Comparison of ENCODE assay signal across 7 mouse cellular contexts in genomic region chr11:3314148-3314547, GRCm38 (mm10). TPM values are rescaled to one million over a fixed set of nuclear protein-coding genes. Genes with fewer than 3 reads are reported as not detected.
DNase-seq lines count a peak whose midpoint lies in the region; ATAC-seq lines count a peak whose summit lies in the region.

No protein-coding gene starts in this region.

- H3K9ac ChIP-seq in embryonic facial prominence, embryonic 14.5 days (ENCODE audit: low read depth, low read length): no peak overlapping the region
- H3K9ac ChIP-seq in liver, embryonic 15.5 days: no peak overlapping the region

- H3K4me3 ChIP-seq in embryonic facial prominence, embryonic 14.5 days (ENCODE audit: low read depth, low read length): no peak overlapping the region
- H3K4me3 ChIP-seq in liver, embryonic 15.5 days (replicated peaks): no peak overlapping the region

- peak; percentile 49 for DNase-seq in urinary bladder, postnatal 25 days (ENCODE audit: low spot score)
- DNase-seq in urinary bladder, adult 2 months (ENCODE audit: low spot score): no peak
- peak; percentile 86 for DNase-seq in adrenal gland, postnatal 14 days
- DNase-seq in embryonic facial prominence, embryonic 14.5 days (ENCODE audit: low spot score): peak; percentile 52
- DNase-seq in induced T-regulatory cell, adult 2 months (ENCODE audit: low read depth): peak; percentile 70

- ATAC-seq in embryonic facial prominence, embryonic 14.5 days (ENCODE audit: low read depth): peak; percentile 66
- peak; percentile 64 for ATAC-seq in liver, embryonic 15.5 days (ENCODE audit: insufficient read depth)
- ATAC-seq in neutrophil, adult 5-6 weeks (ENCODE audit: extremely low read depth, insufficient number of reproducible peaks, low FRiP score, poor library complexity, severe bottlenecking): peak; percentile 60; the same call in 1 of the 2 replicates

- H3K27ac ChIP-seq in embryonic facial prominence, embryonic 14.5 days (replicated peaks; ENCODE audit: low read depth, low read length): no peak overlapping the region
- no peak overlapping the region for H3K27ac ChIP-seq in liver, embryonic 15.5 days (replicated peaks)

- H3K36me3 ChIP-seq in embryonic facial prominence, embryonic 14.5 days (ENCODE audit: control insufficient read depth, insufficient read depth, low read length): peaks cover 27% of the 10 kb centered on the region
- H3K36me3 ChIP-seq in liver, embryonic 15.5 days (replicated peaks): peaks cover 29% of the 10 kb centered on the region

- WGBS in embryonic facial prominence, embryonic 14.5 days: 35% methylated on average over 2 of the region's 2 CpGs
- WGBS in liver, embryonic 15.5 days (ENCODE audit: insufficient replicate concordance): 16% methylated on average over 2 of the region's 2 CpGs

- no peak overlapping the region for H3K4me2 ChIP-seq in embryonic facial prominence, embryonic 14.5 days (ENCODE audit: low read depth, low read length)
- no peak overlapping the region for H3K4me2 ChIP-seq in liver, embryonic 15.5 days

- no peaks in the 10 kb centered on the region for H3K27me3 ChIP-seq in embryonic facial prominence, embryonic 14.5 days (replicated peaks; ENCODE audit: control insufficient read depth, insufficient read depth, low read length)
- H3K27me3 ChIP-seq in liver, embryonic 15.5 days: no peaks in the 10 kb centered on the region

- 0 out of 2 replicates have a peak, but pooled peaks cover 5% of the 10 kb centered on the region for H3K9me3 ChIP-seq in embryonic facial prominence, embryonic 14.5 days (ENCODE audit: control insufficient read depth, low read length)
- H3K9me3 ChIP-seq in liver, embryonic 15.5 days (replicated peaks): no peaks in the 10 kb centered on the region

- no peaks in the 10 kb centered on the region for H3K4me1 ChIP-seq in embryonic facial prominence, embryonic 14.5 days (ENCODE audit: control insufficient read depth, insufficient read depth, low read length)
- H3K4me1 ChIP-seq in liver, embryonic 15.5 days (replicated peaks): peaks cover 33% of the 10 kb centered on the region

RNA-seq across cellular contexts. Expression of gene Pik3ip1, which starts 16.1 kb away (rescaled TPM):
- polyA plus RNA-seq in urinary bladder, adult 2 months (2012; rRNA removed): 37.8 and 51.7 TPM in 2 replicates
- total RNA-seq in adrenal gland, postnatal 14 days (2021): 11.1 and 24.2 TPM in 2 replicates
- polyA plus RNA-seq in embryonic facial prominence, embryonic 14.5 days (2014; fragmentation: Nextera tagmentation; extraction: Ambion mirVana): 14.4 and 16.2 TPM in 2 replicates
- polyA plus RNA-seq in liver, embryonic 15.5 days (2015; fragmentation: Nextera tagmentation; extraction: Ambion mirVana): 1.3 and 1.4 TPM in 2 replicates
- 62.5 and 68.5 TPM in 2 replicates for total RNA-seq in neutrophil, adult 5-6 weeks (2017)

RNA-seq across cellular contexts. Expression of gene Patz1, which starts 25.5 kb away (rescaled TPM):
- 26.9 and 29.4 TPM in 2 replicates for polyA plus RNA-seq in urinary bladder, adult 2 months (2012; rRNA removed)
- 31.6 and 38.3 TPM in 2 replicates for total RNA-seq in adrenal gland, postnatal 14 days (2021)
- polyA plus RNA-seq in embryonic facial prominence, embryonic 14.5 days (2014; fragmentation: Nextera tagmentation; extraction: Ambion mirVana): 35.3 and 41.0 TPM in 2 replicates
- polyA plus RNA-seq in liver, embryonic 15.5 days (2015; fragmentation: Nextera tagmentation; extraction: Ambion mirVana): 11.5 and 12.6 TPM in 2 replicates
- total RNA-seq in neutrophil, adult 5-6 weeks (2017): 52.3 and 60.4 TPM in 2 replicates

RNA-seq across cellular contexts. Expression of gene Drg1, which starts 47.9 kb away (rescaled TPM):
- polyA plus RNA-seq in urinary bladder, adult 2 months (2012; rRNA removed): 61.2 and 63.8 TPM in 2 replicates
- 93.9 and 95.9 TPM in 2 replicates for total RNA-seq in adrenal gland, postnatal 14 days (2021)
- 177 and 190 TPM in 2 replicates for polyA plus RNA-seq in embryonic facial prominence, embryonic 14.5 days (2014; fragmentation: Nextera tagmentation; extraction: Ambion mirVana)
- polyA plus RNA-seq in liver, embryonic 15.5 days (2015; fragmentation: Nextera tagmentation; extraction: Ambion mirVana): 108 and 110 TPM in 2 replicates
- 129 and 137 TPM in 2 replicates for total RNA-seq in neutrophil, adult 5-6 weeks (2017)
